Mouse (Mus musculus) Patski (cell line): Measurements from ENCODE around the gene Plcl1. TPM values are rescaled to one million over a fixed set of nuclear protein-coding genes. Genes with fewer than 3 reads are reported as not detected.

Experiments
- ATAC-seq: fragments of 100-300 bp; one replicate; pipeline ENCODE4 v1.8.0; 2021
- CTCF ChIA-PET: fragments of 350-600 bp; sonication (Branson Sonifier 250); formaldehyde crosslinking; loops from one replicate; lab custom pipeline; 2022; ENCODE audit warnings: inconsistent platforms; lab: Charles Lee
- POLR2A ChIA-PET: fragments of 350-600 bp; sonication (Branson Sonifier 250); formaldehyde crosslinking; loops from one replicate; lab custom pipeline; 2022; ENCODE audit warnings: antibody characterized with exemption, inconsistent platforms; lab: Charles Lee
- DNase-seq: peaks from one replicate; pipeline ENCODE4 v3.0.0-alpha.2; 2011; ENCODE audit warnings: low read depth, low spot score
- H3K27me3 ChIP-seq: fragments of 371-371 bp; one replicate; pipeline ENCODE4 v1.5.1; 2021
- CTCF ChIP-seq: fragments of 100-300 bp; IDR thresholded peaks from one replicate; pipeline ENCODE4 v1.5.1; 2021
- in situ Hi-C: fragments of 300-500 bp; cut with MboI; formaldehyde crosslinking; loops from 3 replicates; pipeline ENCODE4 v1.11.1; 2018; ENCODE audit warnings: low pct_unique_long_range_greater_than_20kb, mixed read lengths
- polyA plus RNA-seq: library from polyadenylated mRNA; unstranded; gene quantifications from one replicate; pipeline ENCODE4 v1.2.3, GENCODE M21; 2021

Gene Plcl1
- 15.2 TPM for polyA plus RNA-seq

DNA sequence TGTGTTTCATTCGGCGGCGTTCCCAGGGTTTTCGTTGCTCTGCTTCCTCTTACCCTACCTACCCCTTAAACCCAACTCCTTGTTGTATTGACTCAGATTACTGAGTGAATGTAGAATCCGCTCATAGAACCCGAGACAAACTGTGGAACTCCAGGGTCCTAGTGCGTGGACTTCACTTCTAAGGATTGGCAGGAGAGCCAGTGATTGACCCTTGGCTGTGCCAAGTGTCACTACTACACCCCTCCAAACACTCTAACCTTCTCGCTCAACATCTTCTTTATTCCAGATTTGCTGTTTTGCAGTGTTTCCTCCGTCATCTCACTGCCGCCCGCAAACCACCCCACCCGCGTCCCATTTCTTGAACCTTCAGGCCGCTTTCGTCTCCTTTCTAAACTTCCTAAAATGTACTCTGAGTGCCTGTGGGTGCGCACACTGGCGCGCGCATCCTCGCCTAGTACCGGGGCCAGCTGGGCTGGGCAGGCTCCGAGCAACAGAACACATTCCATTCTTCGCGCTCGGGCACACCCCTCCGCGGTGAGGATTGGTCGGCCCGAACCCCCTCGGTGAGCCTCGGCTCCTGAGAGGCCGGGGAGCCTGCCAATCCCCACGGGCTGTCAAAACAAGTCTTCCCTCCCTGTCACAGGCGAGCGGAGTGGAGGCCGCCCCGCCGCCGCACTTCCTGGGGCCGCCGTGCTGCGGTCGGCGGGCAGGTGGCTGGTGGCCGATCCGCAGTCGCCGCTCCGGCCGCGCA lies at the start of gene Plcl1:
Gene Plcl1 (plus strand): TSS at position 650 of the 751 bp plus-strand sequence.
- H3K27me3 ChIP-seq: no peaks in the 10 kb centered on the region
- ChIA-PET POLR2A (no interaction called here), CTCF (interaction anchor here (0.7 to 2.6 kb wide), 11 partner anchors 170 to 469 kb away, joined by 3 to 25 read pairs (median 5); no protein-coding TSS in a partner anchor)
- no peak for TF ChIP-seq CTCF
- ATAC-seq (peak; percentile 99), DNase-seq (peak; percentile 77)
- in situ Hi-C loops: loop anchor here (5.0 to 25.0 kb wide), 4 partner anchors 172 to 1982 kb away; partner anchors contain the start of gene 1700066M21Rik

GRCm38 (mm10) chr1:55362634-55363033 lies 43.1 kb upstream of the Plcl1 start:
- peaks cover 38% of the 10 kb centered on the region for H3K27me3 ChIP-seq
- POLR2A ChIA-PET: no interaction called here

GRCm38 (mm10) chr1:55363044-55363565 lies 42.6 kb upstream of the Plcl1 start, which contains the start of gene Boll:
TSS of gene Boll (minus strand) at chr1:55363469.
- ChIA-PET CTCF (no interaction called here), POLR2A (no interaction called here)
- peak; percentile 65 for TF ChIP-seq CTCF
- in situ Hi-C loops: loop anchor here (25.0 kb wide), 1 partner anchor 1174 kb away; no protein-coding TSS in a partner anchor
- H3K27me3 ChIP-seq: peaks cover 38% of the 10 kb centered on the region
- ATAC-seq (no peak), DNase-seq (no peak)

More at GRCm38 (mm10) chr1:55362634-55363033, 43.1 kb upstream of the Plcl1 start:
- ATAC-seq (no peak), DNase-seq (no peak)
- in situ Hi-C loops: loop anchor here (25.0 kb wide), 1 partner anchor 1175 kb away; no protein-coding TSS in a partner anchor
- CTCF ChIA-PET: no interaction called here
- TF ChIP-seq CTCF: no peak

GRCm38 (mm10) chr1:55363586-55363985 lies 42.1 kb upstream of the Plcl1 start:
- ChIA-PET CTCF (no interaction called here), POLR2A (no interaction called here)
- DNase-seq (no peak), ATAC-seq (no peak)
- H3K27me3 ChIP-seq: peaks cover 38% of the 10 kb centered on the region
- in situ Hi-C loops: loop anchor here (25.0 kb wide), 1 partner anchor 1174 kb away; no protein-coding TSS in a partner anchor
- TF ChIP-seq CTCF: no peak

DNA sequence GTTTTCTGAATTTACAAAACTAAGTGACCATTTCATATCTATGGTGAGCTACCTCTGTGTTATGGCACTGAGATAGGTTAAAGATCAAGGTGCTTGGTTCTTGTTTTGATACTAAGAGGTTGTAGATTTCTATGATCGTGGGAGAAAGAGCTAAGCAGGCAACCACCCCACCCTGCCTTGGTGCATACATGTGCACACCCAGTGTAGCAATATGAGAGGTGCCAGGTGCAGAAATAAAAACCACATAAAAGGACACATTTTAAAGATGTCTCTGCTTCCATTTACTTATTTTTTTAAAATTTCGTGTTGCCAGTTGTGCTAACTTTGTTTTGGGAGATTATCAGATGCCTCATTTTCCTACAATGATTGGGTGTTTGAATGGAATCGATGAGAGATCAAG lies 33.1 kb upstream of the Plcl1 start:
- H3K27me3 ChIP-seq: peaks cover 15% of the 10 kb centered on the region
- CTCF ChIA-PET: interaction anchor here (0.6 kb wide), 1 partner anchor 1574 kb away, joined by 3 read pairs; no protein-coding TSS in a partner anchor
- in situ Hi-C loops: loop anchor here (25.0 kb wide), 1 partner anchor 1165 kb away; no protein-coding TSS in a partner anchor
- DNase-seq: no peak
- no peak for TF ChIP-seq CTCF
- POLR2A ChIA-PET: no interaction called here
- ATAC-seq: no peak

- no peak for ATAC-seq
- POLR2A ChIA-PET: no interaction called here
Observed at GRCm38 (mm10) chr1:55380527-55380926, 25.2 kb upstream of the Plcl1 start.

GRCm38 (mm10) chr1:55383114-55383773 lies 22.5 kb upstream of the Plcl1 start:
- H3K27me3 ChIP-seq: no peaks in the 10 kb centered on the region
- in situ Hi-C loops: loop anchor here (5.0 to 25.0 kb wide), 2 partner anchors 141 to 296 kb away; partner anchors contain the start of genes Hspd1 and Hspe1
- ATAC-seq: peak; percentile 90
- TF ChIP-seq CTCF: peak; percentile 97
- POLR2A ChIA-PET: interaction anchor here (0.6 kb wide), 1 partner anchor 998 kb away, joined by 5 read pairs; no protein-coding TSS in a partner anchor
- DNase-seq: no peak
- CTCF ChIA-PET: interaction anchor here (1.0 to 3.7 kb wide), 5 partner anchors 140 to 444 kb away, joined by 3 to 23 read pairs (median 3); no protein-coding TSS in a partner anchor

More at GRCm38 (mm10) chr1:55380527-55380926, 25.2 kb upstream of the Plcl1 start:
- no peak for DNase-seq
- no peak for TF ChIP-seq CTCF
- in situ Hi-C loops: loop anchor here (5.0 to 25.0 kb wide), 2 partner anchors 138 to 293 kb away; partner anchors contain the start of genes Hspd1 and Hspe1
- no peaks in the 10 kb centered on the region for H3K27me3 ChIP-seq
- CTCF ChIA-PET: interaction anchor here (3.7 kb wide), 1 partner anchor 141 kb away, joined by 23 read pairs; no protein-coding TSS in a partner anchor

DNA sequence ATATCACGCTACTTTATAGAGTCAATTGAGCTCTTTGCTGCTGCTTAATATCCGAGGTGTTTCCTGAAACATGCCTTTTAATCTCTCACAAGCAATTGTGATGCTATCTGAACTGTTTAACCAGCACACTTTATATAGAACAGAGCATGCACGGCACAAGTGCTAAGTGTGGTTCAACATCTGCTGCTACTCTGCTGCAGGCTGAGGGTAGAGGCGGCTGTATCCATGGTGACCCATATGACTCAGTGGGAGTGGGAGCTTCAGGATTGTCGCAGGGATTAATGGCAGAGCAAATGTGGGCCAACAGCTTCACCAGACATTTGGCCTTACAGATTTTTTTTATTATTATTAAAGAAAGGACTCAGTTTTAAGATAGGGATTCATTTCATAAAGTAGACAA lies 5.8 kb upstream of the Plcl1 start:
- ChIA-PET CTCF (interaction anchor here (0.7 to 1.8 kb wide), 3 partner anchors 440 to 477 kb away, joined by 3 to 11 read pairs (median 3); no protein-coding TSS in a partner anchor), POLR2A (interaction anchor here (0.5 to 0.6 kb wide), 2 partner anchors 196 to 756 kb away, joined by 3 read pairs; no protein-coding TSS in a partner anchor)
- in situ Hi-C loops: loop anchor here (5.0 to 25.0 kb wide), 4 partner anchors 313 to 1987 kb away; partner anchors contain the start of genes 1700066M21Rik, Hspd1 and Hspe1
- DNase-seq: no peak
- TF ChIP-seq CTCF: no peak
- no peak for ATAC-seq
- H3K27me3 ChIP-seq: no peaks in the 10 kb centered on the region

DNA sequence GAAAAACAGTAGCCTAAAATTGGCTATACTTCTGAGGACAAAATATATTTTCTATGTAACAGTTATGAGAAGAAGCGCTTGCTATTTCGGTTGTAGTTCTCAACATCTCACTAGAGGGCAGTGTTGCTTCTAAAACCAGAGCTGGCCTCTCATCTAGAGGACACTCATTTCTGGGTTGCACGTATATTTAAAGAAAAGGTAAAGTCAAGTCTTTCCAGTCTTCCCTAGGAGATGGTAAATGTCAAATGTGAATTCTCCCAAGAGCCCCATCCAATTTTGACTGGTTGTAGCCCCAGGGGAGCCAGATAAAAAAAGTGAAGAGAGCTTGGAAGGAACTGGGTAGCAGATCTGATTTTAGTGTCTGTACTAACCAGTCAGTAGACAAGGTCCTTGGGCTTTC lies 1.3 kb upstream of the Plcl1 start:
- TF ChIP-seq CTCF: peak; percentile 74
- ATAC-seq (no peak), DNase-seq (no peak)
- CTCF ChIA-PET: interaction anchor here (0.7 to 2.6 kb wide), 18 partner anchors 13 to 470 kb away, joined by 3 to 25 read pairs (median 4); no protein-coding TSS in a partner anchor
- POLR2A ChIA-PET: no interaction called here
- no peaks in the 10 kb centered on the region for H3K27me3 ChIP-seq
- in situ Hi-C loops: loop anchor here (5.0 to 25.0 kb wide), 3 partner anchors 430 to 1983 kb away; partner anchors contain the start of gene 1700066M21Rik
